Mouse (Mus musculus) gastrocnemius, adult 2 months (tissue): ENCODE measurements around the gene Ifi27l2a. TPM values are rescaled to one million over a fixed set of nuclear protein-coding genes. Genes with fewer than 3 reads are reported as not detected.

Experiments
- DNase-seq: peaks from one replicate; pipeline ENCODE4 v3.0.0; 2022
- H3K27ac ChIP-seq: fragments of 200-600 bp; 2 replicates; pipeline ENCODE4 v1.8.1; 2022; ENCODE audit warnings: mild to moderate bottlenecking
- H3K4me3 ChIP-seq: fragments of 200-600 bp; 2 replicates; pipeline ENCODE4 v1.8.1; 2022; ENCODE audit warnings: mild to moderate bottlenecking, moderate library complexity
- CTCF ChIP-seq: fragments of 200-600 bp; IDR thresholded peaks from 2 replicates; pipeline ENCODE4 v1.8.1; 2022; ENCODE audit warnings: antibody characterized with exemption, mild to moderate bottlenecking, moderate library complexity
- intact Hi-C: fragments of 180-260 bp; cut with DNase I; formaldehyde crosslinking; loops from one replicate; pipeline ENCODE4 v1.15.1; 2025
- total RNA-seq, 2 experiments: library from RNA; stranded (reverse); gene quantifications; 2 replicates each; pipeline ENCODE4 v1.2.3; 2021

The Ifi27l2a gene
- total RNA-seq, 2 experiments from 2014 or later: 5.9 to 11.1 TPM

DNA sequence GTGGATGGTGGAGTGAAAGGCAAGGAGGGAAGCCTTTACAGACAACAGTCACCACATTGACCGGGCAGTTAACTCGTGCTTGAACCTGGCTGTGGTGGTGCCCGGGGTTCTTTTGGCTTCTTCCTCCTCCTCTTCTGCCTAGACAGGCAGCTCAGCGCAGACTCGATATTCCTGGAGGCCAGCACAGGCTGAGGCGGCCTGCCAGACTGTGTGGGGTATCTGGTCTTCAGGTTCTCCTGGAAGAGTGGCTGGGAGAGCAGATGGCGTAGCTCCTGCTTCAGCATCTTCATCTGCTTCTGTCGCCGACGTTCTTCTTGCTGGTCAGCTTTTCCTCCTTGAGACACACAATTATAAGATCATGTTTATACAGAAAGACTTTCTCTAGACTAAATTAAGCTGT lies 35.3 kb downstream of the Ifi27l2a start:
- intact Hi-C loops: no loop called here
- no peak overlapping the region for H3K4me3 ChIP-seq
- TF ChIP-seq CTCF: no peak
- no peak for DNase-seq
- no peak overlapping the region for H3K27ac ChIP-seq

DNA sequence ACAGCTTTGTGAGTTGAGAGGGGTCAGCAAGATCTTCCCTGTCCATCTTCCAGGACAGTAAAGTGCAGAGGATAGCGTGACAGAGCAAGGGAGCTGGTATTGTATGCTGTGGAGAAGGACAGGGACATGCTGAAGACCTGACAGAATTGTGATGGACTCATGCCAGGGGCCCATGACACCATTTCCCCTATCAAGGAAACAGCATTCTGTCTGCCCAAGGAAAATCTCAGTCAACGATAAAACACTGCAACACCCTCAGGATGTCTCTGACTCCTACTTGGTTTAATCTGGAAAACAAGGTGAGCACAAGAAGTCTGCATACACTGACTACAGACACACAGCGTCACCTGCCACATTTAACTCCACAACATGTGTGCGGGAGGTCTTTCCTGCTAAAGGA lies 35.8 kb downstream of the Ifi27l2a start, which contains the start of gene 9330161L09Rik:
9330161L09Rik (minus strand) TSS at position 101 of the 400 bp plus-strand sequence.
- intact Hi-C loops: no loop called here
- Histone ChIP-seq H3K4me3 (no peak within 1 kb of the TSS), H3K27ac (no peak within 1 kb of the TSS)
- DNase-seq: no peak
- TF ChIP-seq CTCF: no peak

DNA sequence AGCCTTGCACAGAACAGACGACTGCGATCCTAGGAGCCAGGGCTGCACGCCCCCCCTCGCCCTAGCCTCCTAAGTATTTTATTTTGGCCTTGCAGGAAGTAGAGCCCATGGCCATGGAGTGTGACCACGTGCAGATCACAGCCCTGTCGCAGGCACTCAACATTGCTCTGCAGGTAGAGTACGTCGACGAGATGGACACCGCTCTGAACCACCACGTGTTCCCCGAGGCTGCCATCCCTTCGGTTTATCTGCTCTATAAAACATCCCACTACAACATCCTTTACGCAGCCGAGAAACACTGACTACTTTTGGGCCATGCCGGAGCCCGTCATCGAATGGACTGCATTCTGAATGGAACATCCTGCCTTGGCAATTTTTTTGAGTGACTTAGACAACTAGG lies 39.3 kb downstream of the Ifi27l2a start:
- TF ChIP-seq CTCF: no peak
- intact Hi-C loops: no loop called here
- DNase-seq: no peak
- Histone ChIP-seq H3K27ac (no peak overlapping the region), H3K4me3 (no peak overlapping the region)

DNA sequence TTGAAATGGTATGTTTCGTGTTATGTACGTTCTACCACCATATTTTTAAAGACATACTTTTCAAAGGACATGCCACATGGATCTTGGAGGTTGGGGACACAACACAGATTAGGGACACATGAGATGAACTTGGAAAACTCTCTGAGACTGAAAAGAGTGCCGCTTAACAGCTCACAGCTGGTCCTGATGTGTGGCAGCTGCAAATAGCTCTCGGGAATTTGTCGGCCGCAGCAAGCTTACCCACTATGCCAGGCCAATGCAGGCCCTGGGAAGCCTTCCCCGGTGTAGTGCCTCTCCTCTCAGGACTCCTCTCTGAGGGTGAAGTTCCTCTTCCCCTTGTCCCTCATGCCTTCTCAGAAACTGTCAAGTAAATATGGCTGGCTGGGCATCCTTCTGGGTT lies 46.7 kb downstream of the Ifi27l2a start:
- intact Hi-C loops: no loop called here
- TF ChIP-seq CTCF: no peak
- peak; percentile 22 for DNase-seq
- H3K4me3 ChIP-seq: no peak overlapping the region
- H3K27ac ChIP-seq: no peak overlapping the region

DNA sequence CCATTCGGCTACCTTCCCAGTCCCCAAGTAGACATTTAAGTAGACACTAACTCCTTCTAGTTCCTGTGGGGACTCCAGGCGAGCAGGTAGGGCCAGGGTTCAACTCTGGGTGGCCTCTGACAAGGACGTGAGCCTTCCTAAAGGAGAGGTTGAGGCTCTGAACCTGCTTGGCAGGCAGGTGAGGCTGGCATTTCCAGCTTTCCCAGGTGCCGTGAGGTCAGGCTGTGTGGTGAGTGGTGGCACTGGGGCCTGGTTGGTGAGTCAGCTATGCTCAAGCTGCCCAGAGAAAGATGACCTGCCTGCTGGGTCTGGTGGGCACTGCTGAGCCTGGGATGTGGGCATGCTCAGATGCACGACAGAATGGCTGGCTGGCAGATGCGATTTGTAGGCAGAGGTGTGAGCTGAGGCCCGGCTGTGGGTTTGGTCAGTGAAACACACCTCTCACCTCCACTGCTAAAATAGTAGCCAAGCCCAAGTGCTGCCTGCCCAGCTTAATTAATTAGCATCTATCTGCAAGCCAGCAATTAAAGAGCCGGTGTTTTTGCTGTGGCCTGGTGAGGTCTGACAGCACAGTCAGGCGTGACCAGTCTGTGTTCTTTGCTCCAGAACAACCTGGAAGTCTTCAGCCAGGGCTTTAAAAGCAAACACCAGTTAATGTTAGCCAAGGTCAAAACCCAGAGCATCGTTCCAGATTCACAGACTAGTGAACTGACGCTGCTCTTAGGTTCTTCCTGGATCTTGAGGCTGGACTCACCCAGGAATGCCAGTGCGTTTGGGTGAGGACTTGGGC lies 47.8 kb downstream of the Ifi27l2a start:
- intact Hi-C loops: no loop called here
- DNase-seq: no peak
- Histone ChIP-seq H3K4me3 (no peak overlapping the region), H3K27ac (no peak overlapping the region)
- TF ChIP-seq CTCF: no peak

DNA sequence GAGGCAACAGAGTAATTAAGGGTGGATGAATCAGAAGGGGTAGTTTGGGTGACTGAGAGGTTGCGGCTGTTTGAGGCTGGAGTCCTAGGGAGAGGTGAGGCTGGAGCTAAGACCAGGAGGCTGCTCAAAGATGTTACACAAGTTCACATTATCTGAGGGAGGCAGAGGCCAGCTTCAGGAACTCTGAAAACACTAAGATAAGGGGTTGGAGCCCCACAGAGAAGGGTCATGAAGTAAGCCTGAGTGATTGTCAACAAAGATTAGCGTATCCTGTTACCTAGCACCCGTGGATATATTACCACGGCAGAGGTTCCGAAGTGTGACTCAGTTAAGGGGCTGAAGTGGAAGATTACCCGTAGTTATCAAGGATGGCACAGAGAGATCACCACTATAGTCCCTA lies 50.0 kb downstream of the Ifi27l2a start:
- intact Hi-C loops: no loop called here
- DNase-seq: no peak
- no peak overlapping the region for H3K27ac ChIP-seq
- no peak for TF ChIP-seq CTCF
- no peak overlapping the region for H3K4me3 ChIP-seq

Other genes with a start within 250 kb of the Ifi27l2a start
- gene Prima1, start 201.5 kb downstream of the Ifi27l2a start, total RNA-seq: 10 to 100 TPM; 20.8 to 28.6 TPM
- not detected for gene Fam181a, start 132.7 kb downstream of the Ifi27l2a start, total RNA-seq
- 100 to 1,000 TPM; 548 to 725 TPM for gene Asb2, start 87.7 kb downstream of the Ifi27l2a start, total RNA-seq
- 1 to 10 TPM; 5.7 to 7.3 TPM for gene Otub2, start 55.0 kb downstream of the Ifi27l2a start, total RNA-seq
- 1 to 10 TPM in 1 of 2 experiments, under 1 TPM in 1; 0.82 to 1.9 TPM for gene 9330161L09Rik, start 35.9 kb downstream of the Ifi27l2a start, total RNA-seq
- gene Ddx24, start 17.9 kb downstream of the Ifi27l2a start, total RNA-seq: 10 to 100 TPM; 75.2 to 83.5 TPM
- gene Ifi27, start 9.5 kb downstream of the Ifi27l2a start, total RNA-seq: 10 to 100 TPM; 46.8 to 61.0 TPM
- gene Ifi27l2b, start 13.5 kb upstream of the Ifi27l2a start, total RNA-seq: not detected
- gene Ppp4r4, start 88.6 kb upstream of the Ifi27l2a start, total RNA-seq: under 1 TPM; 0.25 to 0.31 TPM
- not detected for gene Serpina10, start 187.8 kb upstream of the Ifi27l2a start, total RNA-seq
- not detected for gene Serpina6, start 213.5 kb upstream of the Ifi27l2a start, total RNA-seq
- gene Serpina16, start 232.5 kb upstream of the Ifi27l2a start, total RNA-seq: not detected